Mouse (Mus musculus) forebrain, embryonic 12.5 days (tissue): Measurements from ENCODE around the gene Nrn1l. TPM values are rescaled to one million over a fixed set of nuclear protein-coding genes. Genes with fewer than 3 reads are reported as not detected.
A peak's percentile ranks its signal among the peaks of the same experiment; 100 is the strongest.

Experiments
- ATAC-seq: fragments of 200-750 bp; cut with Nextera tagmentation; 2 replicates; pipeline ENCODE4 v1.8.0; 2017; ENCODE audit warnings: moderate TSS enrichment; ENCODE audit not compliant: low FRiP score
- H3K27ac ChIP-seq: fragments of 300-500 bp; sonication (generic); 2 replicates; pipeline ENCODE4 v1.5.1; 2016; ENCODE audit warnings: mild to moderate bottlenecking
- H3K27me3 ChIP-seq: fragments of 300-500 bp; sonication (generic); 2 replicates; pipeline ENCODE4 v1.6.1; 2016; ENCODE audit warnings: mild to moderate bottlenecking
- H3K36me3 ChIP-seq: fragments of 300-500 bp; sonication (generic); replicated peaks from 2 replicates; pipeline ENCODE4 v1.6.1; 2016; ENCODE audit warnings: mild to moderate bottlenecking
- H3K4me1 ChIP-seq: fragments of 300-500 bp; sonication (generic); 2 replicates; pipeline ENCODE4 v1.6.1; 2016
- H3K4me2 ChIP-seq: fragments of 300-500 bp; sonication (generic); 2 replicates; pipeline ENCODE4 v1.6.1; 2016; ENCODE audit warnings: mild to moderate bottlenecking, moderate library complexity
- H3K4me3 ChIP-seq: fragments of 300-500 bp; sonication (generic); replicated peaks from 2 replicates; pipeline ENCODE4 v1.5.1; 2016; ENCODE audit warnings: mild to moderate bottlenecking
- H3K9ac ChIP-seq: fragments of 300-500 bp; sonication (generic); 2 replicates; pipeline ENCODE4 v1.6.1; 2016; ENCODE audit warnings: mild to moderate bottlenecking
- H3K9me3 ChIP-seq: fragments of 300-500 bp; sonication (generic); 2 replicates; pipeline ENCODE4 v1.6.1; 2016
- WGBS: fragments of 180-500 bp; shearing (Covaris S2); methylation state at CpG from one replicate; pipeline ENCODE4 v1.1.7; 2016; 5-methylcytosine and 5-hydroxymethylcytosine counted together
- polyA plus RNA-seq: library from polyadenylated mRNA; unstranded; fragments of >200 nt; fragmentation: Nextera tagmentation; extraction: Ambion mirVana; gene quantifications from 2 replicates; pipeline ENCODE4 v1.2.1, GENCODE M21; 2016

The Nrn1l gene
- polyA plus RNA-seq, 1 experiment from 2014 or later, result not detected

DNA sequence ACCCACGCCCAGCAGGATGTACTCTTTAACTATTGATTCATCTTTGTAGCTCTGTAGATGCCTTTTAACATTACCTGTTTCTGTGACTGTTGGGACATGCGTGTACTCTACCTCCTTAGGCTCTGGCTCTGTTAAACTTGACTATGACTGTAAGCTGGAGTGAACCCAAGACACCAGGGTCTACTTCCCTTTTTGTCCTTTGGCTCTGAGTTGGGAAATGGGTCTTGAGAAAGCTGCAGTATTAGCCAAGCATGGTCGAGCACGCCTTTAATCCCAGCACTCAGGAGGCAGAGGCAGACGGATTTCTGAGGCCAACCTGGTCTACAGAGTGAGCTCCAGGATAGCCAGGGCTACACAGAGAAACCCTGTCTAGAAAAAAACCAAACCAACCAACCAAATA, 34.9 kb upstream of the Nrn1l start:
- ATAC-seq, result no peak
- no peaks in the 10 kb centered on the region for H3K27me3 ChIP-seq
- H3K36me3 ChIP-seq, result peaks cover 11% of the 10 kb centered on the region; the same call in 1 of the 2 replicates
- H3K4me2 ChIP-seq, result no peak overlapping the region
- WGBS, result 86% methylated on average over 5 of the region's 5 CpGs
- no peak overlapping the region for H3K4me3 ChIP-seq
- H3K9me3 ChIP-seq, result no peaks in the 10 kb centered on the region
- H3K9ac ChIP-seq, result no peak overlapping the region
- H3K4me1 ChIP-seq, result peaks cover 68% of the 10 kb centered on the region
- no peak overlapping the region for H3K27ac ChIP-seq

DNA sequence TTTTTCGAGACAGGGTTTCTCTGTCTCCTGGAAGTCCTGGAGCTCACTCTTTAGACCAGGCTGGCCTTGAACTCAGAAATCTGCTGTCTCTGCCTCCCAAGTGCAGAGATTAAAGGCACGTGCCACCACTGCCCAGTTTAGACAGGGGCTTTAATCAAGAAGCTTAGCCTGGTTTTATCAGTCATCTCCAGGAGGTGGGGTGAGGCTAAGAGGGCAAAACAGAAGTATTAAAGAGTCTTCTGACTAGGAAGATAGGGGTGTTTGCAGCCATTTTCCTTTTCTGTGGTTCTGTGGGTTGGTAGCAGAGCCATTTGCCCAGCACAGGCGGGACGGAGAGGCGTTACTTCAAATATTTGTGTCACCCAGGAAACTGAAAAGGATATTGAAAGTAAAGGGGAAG, 34.1 kb upstream of the Nrn1l start:
- WGBS, result 81% methylated on average over 5 of the region's 5 CpGs
- peaks cover 74% of the 10 kb centered on the region for H3K4me1 ChIP-seq
- H3K9ac ChIP-seq, result no peak overlapping the region
- no peaks in the 10 kb centered on the region for H3K9me3 ChIP-seq
- ATAC-seq, result no peak
- H3K4me3 ChIP-seq, result peak overlapping the region; percentile 96; the same call in 1 of the 2 replicates
- H3K27me3 ChIP-seq, result no peaks in the 10 kb centered on the region
- peak overlapping the region; percentile 94; the same call in 1 of the 2 replicates for H3K27ac ChIP-seq
- peaks cover 15% of the 10 kb centered on the region; the same call in 1 of the 2 replicates for H3K36me3 ChIP-seq
- H3K4me2 ChIP-seq, result peak overlapping the region; percentile 89; the same call in 1 of the 2 replicates

- no peaks in the 10 kb centered on the region for H3K9me3 ChIP-seq
- peak within 1 kb of the TSS; percentile 96 for H3K4me3 ChIP-seq
- under 1% methylated on average over 59 of the region's 59 CpGs for WGBS
- peaks cover 78% of the 10 kb centered on the region for H3K4me1 ChIP-seq
- H3K9ac ChIP-seq, result peak within 1 kb of the TSS; percentile 96
- H3K36me3 ChIP-seq, result peaks cover 20% of the 10 kb centered on the region
- H3K27me3 ChIP-seq, result no peaks in the 10 kb centered on the region
- ATAC-seq, result peak; percentile 96
- H3K27ac ChIP-seq, result peak within 1 kb of the TSS; percentile 94
- H3K4me2 ChIP-seq, result peak within 1 kb of the TSS; percentile 89
Measured at GRCm38 (mm10) chr8:105860143-105860981, 33.0 kb upstream of the Nrn1l start, which contains the start of gene Nutf2. Gene Nutf2, plus strand, starts transcription at chr8:105860580.

DNA sequence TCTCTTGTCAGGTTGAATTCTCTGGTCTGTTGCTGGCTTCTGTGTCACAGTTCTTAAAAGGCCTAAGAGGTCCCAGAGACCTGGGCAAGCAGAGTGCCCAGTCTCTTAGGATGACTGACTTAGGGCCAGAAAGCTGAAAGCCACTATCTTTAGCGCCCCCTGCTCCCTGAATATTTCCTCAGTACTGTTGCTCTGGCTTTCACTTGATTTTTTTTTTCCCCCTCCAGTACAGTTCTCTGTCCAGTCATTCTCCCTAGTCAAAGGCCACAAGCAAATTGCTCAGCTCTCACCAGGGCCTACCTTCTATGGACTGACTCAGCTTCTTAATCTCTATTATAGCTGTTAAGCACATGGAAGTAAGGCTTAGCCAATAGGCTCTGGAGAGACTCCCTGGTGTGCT, 31.4 kb upstream of the Nrn1l start:
- Histone ChIP-seq H3K4me1 (peaks cover 63% of the 10 kb centered on the region), H3K4me2 (peak overlapping the region; percentile 89), H3K27me3 (no peaks in the 10 kb centered on the region), H3K9ac (peak overlapping the region; percentile 96), H3K36me3 (peaks cover 35% of the 10 kb centered on the region), H3K27ac (0 out of 2 replicates have a peak overlapping the region, but pooled peaks have one; percentile 0), H3K4me3 (peak overlapping the region; percentile 96), H3K9me3 (no peaks in the 10 kb centered on the region)
- no peak for ATAC-seq
- WGBS, result 8% methylated on average over 1 of the region's 1 CpGs

GRCm38 (mm10) chr8:105866364-105867029, 26.9 kb upstream of the Nrn1l start:
- 83% methylated on average over 6 of the region's 6 CpGs for WGBS
- no peak overlapping the region for H3K4me3 ChIP-seq
- peaks cover 28% of the 10 kb centered on the region for H3K4me1 ChIP-seq
- H3K27me3 ChIP-seq, result no peaks in the 10 kb centered on the region
- H3K4me2 ChIP-seq, result no peak overlapping the region
- H3K27ac ChIP-seq, result no peak overlapping the region
- H3K36me3 ChIP-seq, result peaks cover 72% of the 10 kb centered on the region
- ATAC-seq, result no peak
- H3K9me3 ChIP-seq, result no peaks in the 10 kb centered on the region
- H3K9ac ChIP-seq, result no peak overlapping the region

DNA sequence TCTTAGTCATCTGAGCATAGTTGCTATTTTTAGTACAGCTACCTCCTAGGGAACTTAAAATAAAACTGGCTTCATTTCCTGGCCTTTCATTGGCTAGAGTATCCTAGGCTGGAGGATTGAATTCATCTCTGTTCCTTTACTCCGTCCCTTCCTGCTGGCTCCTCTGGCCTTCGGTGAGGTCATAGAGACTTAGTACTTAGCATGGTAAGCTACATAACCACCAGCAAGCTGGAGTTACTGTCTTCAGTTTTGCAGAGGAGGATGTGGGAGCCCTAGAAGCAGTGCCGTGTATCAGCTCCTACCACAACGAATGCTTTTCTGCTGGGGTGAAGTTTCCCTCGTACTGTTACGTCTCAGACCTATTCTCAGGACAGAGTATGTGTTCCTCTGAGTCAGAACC, 19.1 kb upstream of the Nrn1l start:
- Histone ChIP-seq H3K27me3 (no peaks in the 10 kb centered on the region), H3K9ac (no peak overlapping the region), H3K36me3 (peaks cover 88% of the 10 kb centered on the region), H3K27ac (no peak overlapping the region), H3K4me3 (no peak overlapping the region), H3K9me3 (no peaks in the 10 kb centered on the region), H3K4me1 (no peaks in the 10 kb centered on the region), H3K4me2 (no peak overlapping the region)
- no peak for ATAC-seq
- 91% methylated on average over 6 of the region's 6 CpGs for WGBS

GRCm38 (mm10) chr8:105880754-105881520, 12.4 kb upstream of the Nrn1l start, which contains the start of gene Edc4:
Gene Edc4, plus strand, starts transcription at chr8:105880881.
- Histone ChIP-seq H3K9me3 (no peaks in the 10 kb centered on the region), H3K36me3 (peaks cover 55% of the 10 kb centered on the region), H3K4me1 (peaks cover 31% of the 10 kb centered on the region), H3K4me2 (peak within 1 kb of the TSS; percentile 74), H3K27ac (0 out of 2 replicates have a peak within 1 kb of the TSS, but pooled peaks have one; percentile 44), H3K9ac (peak within 1 kb of the TSS; percentile 91), H3K27me3 (no peaks in the 10 kb centered on the region), H3K4me3 (peak within 1 kb of the TSS; percentile 88)
- WGBS, result 1% methylated on average over 45 of the region's 45 CpGs
- peak; percentile 71 for ATAC-seq

GRCm38 (mm10) chr8:105889756-105890465, 3.5 kb upstream of the Nrn1l start:
- peaks cover 87% of the 10 kb centered on the region for H3K36me3 ChIP-seq
- 95% methylated on average over 12 of the region's 12 CpGs for WGBS

GRCm38 (mm10) chr8:105890870-105891269, 2.5 kb upstream of the Nrn1l start:
- WGBS, result 91% methylated on average over 6 of the region's 6 CpGs
- peaks cover 79% of the 10 kb centered on the region for H3K36me3 ChIP-seq
- no peak for ATAC-seq
- no peak overlapping the region for H3K27ac ChIP-seq
- no peak overlapping the region for H3K4me3 ChIP-seq
- H3K4me2 ChIP-seq, result no peak overlapping the region
- no peak overlapping the region for H3K9ac ChIP-seq
- no peaks in the 10 kb centered on the region for H3K9me3 ChIP-seq
- H3K4me1 ChIP-seq, result peaks cover 10% of the 10 kb centered on the region
- H3K27me3 ChIP-seq, result no peaks in the 10 kb centered on the region

More at GRCm38 (mm10) chr8:105889756-105890465, 3.5 kb upstream of the Nrn1l start:
- no peak overlapping the region for H3K4me3 ChIP-seq
- H3K4me2 ChIP-seq, result no peak overlapping the region
- H3K4me1 ChIP-seq, result peaks cover 10% of the 10 kb centered on the region
- no peak overlapping the region for H3K27ac ChIP-seq
- no peaks in the 10 kb centered on the region for H3K9me3 ChIP-seq
- H3K27me3 ChIP-seq, result no peaks in the 10 kb centered on the region
- no peak for ATAC-seq
- no peak overlapping the region for H3K9ac ChIP-seq

- Histone ChIP-seq H3K36me3 (peaks cover 64% of the 10 kb centered on the region), H3K9ac (no peak overlapping the region), H3K27ac (no peak overlapping the region), H3K9me3 (no peaks in the 10 kb centered on the region), H3K4me1 (peaks cover 10% of the 10 kb centered on the region), H3K4me3 (no peak overlapping the region), H3K4me2 (no peak overlapping the region), H3K27me3 (no peaks in the 10 kb centered on the region)
- 91% methylated on average over 6 of the region's 6 CpGs for WGBS
- 0 out of 2 replicates have a peak, but pooled peaks have one; percentile 45 for ATAC-seq
Measured at GRCm38 (mm10) chr8:105892432-105892831, 935 bp upstream of the Nrn1l start.

DNA sequence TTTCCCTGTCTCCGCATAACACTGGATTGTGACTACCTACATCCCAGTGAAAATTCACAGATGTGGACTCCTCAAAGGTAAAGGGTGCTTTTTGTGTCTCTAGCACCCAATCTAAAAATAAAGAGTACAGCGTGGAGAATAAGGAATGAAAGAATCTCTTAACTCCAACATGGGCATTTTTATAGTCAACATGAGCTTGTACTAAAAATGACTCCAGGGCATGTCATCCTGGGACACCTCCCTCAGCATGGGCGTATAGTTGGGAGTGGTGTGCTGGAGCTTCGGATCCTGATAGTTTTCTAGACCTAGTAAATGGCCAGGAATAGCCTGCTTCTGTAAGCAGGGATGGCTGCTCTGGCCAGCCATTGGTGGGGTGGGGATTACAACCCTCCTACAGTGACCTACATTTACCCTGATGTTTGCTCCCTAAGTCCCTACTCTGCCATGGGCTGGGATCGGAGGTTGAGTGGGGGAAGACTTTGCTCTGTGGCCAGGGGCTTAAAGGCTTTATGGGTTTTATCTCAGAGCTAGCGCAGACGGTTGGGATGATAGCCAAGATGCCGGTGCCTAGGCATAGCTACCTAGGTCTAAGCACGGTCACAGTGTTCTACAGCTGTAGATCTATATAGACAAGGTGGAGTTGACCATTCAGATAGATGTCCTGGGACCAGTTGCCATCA, 4.6 kb downstream of the Nrn1l start:
- H3K27me3 ChIP-seq, result no peaks in the 10 kb centered on the region
- no peak overlapping the region for H3K9ac ChIP-seq
- no peak overlapping the region for H3K4me3 ChIP-seq
- no peaks in the 10 kb centered on the region for H3K9me3 ChIP-seq
- ATAC-seq, result no peak
- peaks cover 20% of the 10 kb centered on the region for H3K4me1 ChIP-seq
- H3K4me2 ChIP-seq, result no peak overlapping the region
- H3K36me3 ChIP-seq, result peaks cover 10% of the 10 kb centered on the region; the same call in 1 of the 2 replicates
- H3K27ac ChIP-seq, result no peak overlapping the region
- 80% methylated on average over 9 of the region's 9 CpGs for WGBS
